ENCODE assay signal across 19 mouse cellular contexts in genomic region chr17:73060897-73061252, GRCm38 (mm10). TPM values are rescaled to one million over a fixed set of nuclear protein-coding genes. Genes with fewer than 3 reads are reported as not detected.
DNase-seq lines count a peak whose midpoint lies in the region; ATAC-seq and TF ChIP-seq lines count a peak whose summit lies in the region.
"Had no signal": no experiment of that assay in that cellular context is flagged by ENCODE, and none has a peak within 500 bp of the region (broad histone marks: within the 10 kb centered on the region; RNA-seq: fewer than 3 reads in every experiment).

No protein-coding gene starts in this region.

- no peak overlapping the region for H3K9ac ChIP-seq in liver, adult 2 months (ENCODE audit: low read depth, low read length)
- no peak overlapping the region for H3K9ac ChIP-seq in intestine, embryonic 15.5 days
- H3K9ac ChIP-seq in liver, postnatal 0 days (replicated peaks) = no peak overlapping the region
- H3K9ac ChIP-seq: hindbrain, embryonic 12.5 days; limb, embryonic 12.5 days had no signal

- no peak overlapping the region for H3K4me2 ChIP-seq in intestine, embryonic 15.5 days (replicated peaks)
- H3K4me2 ChIP-seq in liver, postnatal 0 days (ENCODE audit: low read depth, low read length) = no peak overlapping the region
- H3K4me2 ChIP-seq: hindbrain, embryonic 12.5 days; limb, embryonic 12.5 days had no signal

- no peak for TF ChIP-seq EP300 in liver, postnatal 0 days (IDR thresholded peaks at IDR 0.05; ENCODE audit: low read depth)

- H3K79me2 ChIP-seq in liver, adult 2 months (ENCODE audit: control insufficient read depth, insufficient read depth, low read length) = no peaks in the 10 kb centered on the region

- H3K36me3 ChIP-seq in liver, adult 2 months (ENCODE audit: control insufficient read depth, insufficient read depth, low read length) = no peaks in the 10 kb centered on the region
- H3K36me3 ChIP-seq in intestine, embryonic 15.5 days = no peaks in the 10 kb centered on the region
- no peaks in the 10 kb centered on the region for H3K36me3 ChIP-seq in liver, postnatal 0 days (replicated peaks; ENCODE audit: insufficient read depth, low read length)
- H3K36me3 ChIP-seq: hindbrain, embryonic 12.5 days; limb, embryonic 12.5 days had no signal

- no peak overlapping the region for H3K4me3 ChIP-seq in liver, adult 2 months (ENCODE audit: insufficient read depth, low read depth, low read length)
- no peak overlapping the region for H3K4me3 ChIP-seq in intestine, embryonic 15.5 days (replicated peaks)
- H3K4me3 ChIP-seq in liver, postnatal 0 days (ENCODE audit: low read depth, low read length) = no peak overlapping the region
- H3K4me3 ChIP-seq: heart, adult 2 months; hindbrain, embryonic 12.5 days; limb, embryonic 12.5 days; megakaryocyte, embryonic 14.5 days had no signal

- 89% methylated on average over 8 of the region's 8 CpGs for WGBS in liver, adult 2 months
- WGBS in intestine, embryonic 15.5 days = 51% methylated on average over 8 of the region's 8 CpGs
- 74% methylated on average over 8 of the region's 8 CpGs for WGBS in liver, postnatal 0 days (ENCODE audit: insufficient replicate concordance)

- no peak for TF ChIP-seq POLR2A in liver, adult 2 months (IDR thresholded peaks at IDR 0.05; ENCODE audit: extremely low read depth, insufficient read depth, low read length)

- H3K27ac ChIP-seq in liver, adult 2 months (replicated peaks; ENCODE audit: insufficient read depth, low read depth, low read length) = 0 out of 2 replicates have a peak overlapping the region, but pooled peaks have one; percentile 36
- peak overlapping the region; percentile 20; the same call in 1 of the 2 replicates for H3K27ac ChIP-seq in intestine, embryonic 15.5 days
- H3K27ac ChIP-seq in liver, postnatal 0 days (ENCODE audit: low read depth) = 0 out of 2 replicates have a peak overlapping the region, but pooled peaks have one; percentile 6
- H3K27ac ChIP-seq: heart, adult 2 months; hindbrain, embryonic 12.5 days; limb, embryonic 12.5 days had no signal

- ATAC-seq in intestine, embryonic 15.5 days = peak; percentile 43; the same call in 1 of the 2 replicates
- no peak for ATAC-seq in liver, postnatal 0 days
- ATAC-seq: forebrain, embryonic 14.5 days had no signal

- peak; percentile 2 for DNase-seq in heart, postnatal 4 days
- no peak for DNase-seq in heart, postnatal 14 days
- no peak for DNase-seq in liver, adult 2 months (ENCODE audit: extremely low read depth, low read depth, low spot score)
- no peak for DNase-seq in liver
- no peak for DNase-seq in liver, postnatal 0 days
- no peak for DNase-seq in frontal cortex, postnatal 25 days (ENCODE audit: low spot score in 2 of 2)
- no peak for DNase-seq in urinary bladder, adult 2 months (ENCODE audit: low spot score)
- DNase-seq: adrenal gland, postnatal 36 days; B cell, adult 2 months; cerebellum, adult 11-12 months; gastrocnemius, postnatal 14 days; midbrain, embryonic 14.5 days; thymus, adult 2 months had no signal

- H3K4me1 ChIP-seq in liver, adult 2 months (ENCODE audit: control insufficient read depth, insufficient read depth, low read length) = no peaks in the 10 kb centered on the region; the same call in 1 of the 2 replicates
- H3K4me1 ChIP-seq in intestine, embryonic 15.5 days (replicated peaks) = peaks cover 13% of the 10 kb centered on the region; the same call in 1 of the 2 replicates
- H3K4me1 ChIP-seq in liver, postnatal 0 days (ENCODE audit: insufficient read depth) = no peaks in the 10 kb centered on the region
- H3K4me1 ChIP-seq: megakaryocyte, embryonic 14.5 days had no signal

- intact Hi-C loops in heart, postnatal 14 days (cut with DNase I) = loop anchor here (5.0 kb wide), 1 partner anchor 34 kb away; no protein-coding TSS in a partner anchor

- H3K27me3 ChIP-seq in liver, adult 2 months (ENCODE audit: control insufficient read depth, insufficient read depth, low read length) = no peaks in the 10 kb centered on the region
- H3K27me3 ChIP-seq in intestine, embryonic 15.5 days (replicated peaks) = no peaks in the 10 kb centered on the region
- H3K27me3 ChIP-seq in liver, postnatal 0 days (ENCODE audit: insufficient read depth, low read length) = no peaks in the 10 kb centered on the region
- H3K27me3 ChIP-seq: limb, embryonic 12.5 days; megakaryocyte, embryonic 14.5 days had no signal

- TF ChIP-seq CTCF in liver, adult 2 months (IDR thresholded peaks at IDR 0.05; ENCODE audit: low read depth, low read length) = no peak
- no peak for TF ChIP-seq CTCF in liver, postnatal 0 days (IDR thresholded peaks at IDR 0.05; ENCODE audit: low read depth)

- no peaks in the 10 kb centered on the region for H3K9me3 ChIP-seq in intestine, embryonic 15.5 days
- H3K9me3 ChIP-seq in liver, postnatal 0 days (ENCODE audit: low read length) = no peaks in the 10 kb centered on the region
- H3K9me3 ChIP-seq: hindbrain, embryonic 12.5 days; limb, embryonic 12.5 days had no signal

RNA-seq across cellular contexts. Expression of gene Lclat1, which starts 46.9 kb away (rescaled TPM):
- total RNA-seq in heart, postnatal 4 days (2021) = 100 to 1,000 TPM; 160 to 168 TPM
- total RNA-seq in heart, postnatal 14 days (2021) = 100 to 1,000 TPM; 103 to 126 TPM
- 24.1 and 29.6 TPM in 2 replicates for total RNA-seq in liver, adult 2 months (2014; rRNA removed)
- polyA plus RNA-seq in liver, adult 2 months (2012; rRNA removed) = 12.3 and 17.2 TPM in 2 replicates
- polyA plus RNA-seq in intestine, embryonic 15.5 days (2015; fragmentation: Nextera tagmentation; extraction: Ambion mirVana) = 24.2 and 25.0 TPM in 2 replicates
- 2.2 and 2.5 TPM in 2 replicates for polyA plus RNA-seq in liver, postnatal 0 days (2015; fragmentation: Nextera tagmentation; extraction: Ambion mirVana)
- polyA plus RNA-seq in urinary bladder, adult 2 months (2012; rRNA removed) = 7.0 and 12.4 TPM in 2 replicates
